Mouse (Mus musculus) brain, embryonic 14.5 days (tissue): ENCODE results near the gene Thsd4. TPM values are rescaled to one million over a fixed set of nuclear protein-coding genes. Genes with fewer than 3 reads are reported as not detected.

Source experiments
- DNase-seq: peaks from one replicate; pipeline ENCODE4 v3.0.0-alpha.2; 2011; ENCODE audit warnings: low read depth
- CTCF ChIP-seq: fragments of 200-500 bp; IDR thresholded peaks from 2 replicates; pipeline ENCODE4 v1.5.1; 2012; ENCODE audit warnings: inconsistent platforms, mild to moderate bottlenecking, moderate library complexity, borderline replicate concordance; ENCODE audit not compliant: insufficient read depth, insufficient read length; ENCODE audit errors: extremely low read depth
- POLR2A ChIP-seq: fragments of 200-500 bp; IDR thresholded peaks from 2 replicates; pipeline ENCODE4 v1.6.1; 2012; ENCODE audit warnings: mild to moderate bottlenecking, inconsistent platforms, borderline replicate concordance; ENCODE audit not compliant: poor library complexity, insufficient read depth, insufficient read length, severe bottlenecking; ENCODE audit errors: extremely low read depth
- polyA plus RNA-seq: library from polyadenylated mRNA; depleted of rRNA; stranded (reverse); fragments of >200 nt; gene quantifications from 2 replicates; pipeline ENCODE4 v1.2.3, GENCODE M21; 2012

Gene Thsd4
- polyA plus RNA-seq, 1 experiment = 7.9 TPM

DNA sequence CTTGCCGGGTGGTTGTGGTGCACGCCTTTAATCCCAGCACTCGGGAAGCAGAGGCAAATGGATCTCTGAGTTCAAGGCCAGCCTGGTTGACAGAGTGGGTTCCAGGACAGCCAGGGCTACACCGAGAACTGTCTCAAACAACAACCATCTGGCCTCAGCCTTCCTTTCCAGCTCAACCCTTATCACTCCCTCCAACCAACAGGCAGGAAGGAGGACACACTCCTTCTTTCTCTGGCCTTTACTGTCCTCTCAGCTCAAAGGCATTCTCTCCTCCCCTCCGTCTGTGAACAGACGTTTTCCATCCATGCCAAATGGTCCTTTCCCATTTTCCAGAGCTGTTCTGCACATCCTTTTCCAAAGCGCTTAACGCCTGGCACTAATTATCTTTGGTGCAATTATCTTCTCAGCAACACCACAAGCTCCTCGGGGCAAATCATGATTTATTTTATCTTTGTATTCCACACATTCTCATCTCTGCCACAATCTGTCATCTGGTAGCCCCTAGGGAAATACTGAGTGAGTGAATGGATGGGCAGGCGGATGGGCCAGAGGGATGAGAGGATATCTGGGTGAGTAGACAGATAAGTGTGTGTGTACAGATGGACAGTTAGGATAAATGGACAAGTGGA, 80.5 kb downstream of the Thsd4 start:
- TF ChIP-seq CTCF (no peak), POLR2A (no peak)
- DNase-seq = peak; percentile 58

DNA sequence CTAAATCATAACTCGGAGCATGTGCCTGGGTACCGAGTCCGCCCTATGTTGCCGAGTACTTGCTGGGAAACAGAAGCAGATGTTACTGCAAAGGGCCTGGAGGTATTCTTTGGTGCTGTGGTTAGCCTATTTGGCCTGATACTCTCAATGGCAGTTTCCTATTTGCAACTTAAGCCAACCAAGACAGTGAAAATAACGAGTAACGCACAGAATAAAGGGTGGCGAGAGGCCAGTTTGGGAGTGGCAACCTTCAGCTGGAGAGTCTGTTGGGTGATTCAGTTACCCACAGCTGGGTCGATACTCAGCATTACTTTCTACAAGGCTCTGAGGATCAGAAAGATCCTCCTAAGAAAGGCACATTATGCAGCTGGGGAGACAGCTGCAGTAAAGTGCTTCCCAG, 81.3 kb downstream of the Thsd4 start:
- TF ChIP-seq CTCF = no peak
- no peak for DNase-seq

DNA sequence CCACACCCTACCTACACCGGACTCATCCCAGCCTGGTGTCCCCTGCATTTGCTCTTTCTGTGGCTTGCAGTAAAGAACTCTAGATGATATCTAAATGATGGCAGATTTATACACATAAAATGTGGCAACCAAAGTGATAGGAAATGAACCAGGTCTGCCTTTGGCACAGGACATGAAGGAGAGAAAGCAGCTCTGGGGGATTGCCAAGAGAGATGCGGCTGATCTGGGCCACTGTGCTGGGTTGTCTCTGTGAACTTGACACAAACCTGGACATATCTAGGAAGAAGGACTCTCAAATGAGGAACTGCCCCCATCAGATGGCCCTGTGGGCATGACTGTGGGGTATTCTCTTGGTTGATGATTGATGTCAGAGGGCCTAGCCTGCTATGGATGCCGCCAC, 85.6 kb downstream of the Thsd4 start:
- no peak for TF ChIP-seq POLR2A
- no peak for TF ChIP-seq CTCF
- no peak for DNase-seq

DNA sequence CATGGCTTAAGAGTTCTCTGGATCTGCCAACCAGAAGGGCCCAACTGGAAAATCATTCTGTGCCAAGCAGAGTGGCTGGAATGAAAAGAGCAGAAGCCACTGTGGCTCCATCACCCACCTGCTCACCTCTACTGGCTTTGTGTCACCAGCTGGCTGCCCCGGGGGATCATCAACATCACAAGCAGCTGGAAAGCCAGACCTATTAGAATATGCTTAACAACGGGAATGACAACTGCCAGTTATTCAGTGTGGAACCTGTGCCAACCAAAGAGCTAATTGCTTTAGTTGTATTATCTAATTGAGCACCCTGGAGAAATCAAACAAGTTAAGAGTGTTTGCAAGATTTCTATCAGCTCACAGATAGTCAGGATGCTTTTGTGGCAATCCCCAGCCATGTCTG, 87.8 kb downstream of the Thsd4 start:
- no peak for TF ChIP-seq POLR2A
- no peak for TF ChIP-seq CTCF
- DNase-seq = peak; percentile 55

DNA sequence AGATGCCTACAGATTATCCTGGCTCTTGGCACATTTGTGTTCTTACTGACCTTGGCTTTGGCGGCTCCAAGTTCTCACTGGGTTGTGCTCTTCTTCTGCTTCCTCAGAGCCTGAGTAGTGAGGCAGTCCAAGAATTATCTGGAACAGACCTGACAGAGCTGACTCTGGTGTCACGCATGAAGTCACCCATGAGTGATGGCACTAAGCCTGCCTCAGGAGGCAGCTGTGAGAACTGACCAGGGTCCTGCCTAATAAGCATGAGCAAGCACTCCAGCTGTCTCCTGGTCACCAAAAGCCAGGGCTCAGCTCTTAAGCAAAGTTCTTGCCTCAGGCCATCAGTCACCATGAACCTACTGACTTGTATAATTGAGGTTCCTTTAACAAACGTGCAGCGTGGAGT, 89.9 kb downstream of the Thsd4 start:
- TF ChIP-seq POLR2A = no peak
- TF ChIP-seq CTCF = no peak
- no peak for DNase-seq

DNA sequence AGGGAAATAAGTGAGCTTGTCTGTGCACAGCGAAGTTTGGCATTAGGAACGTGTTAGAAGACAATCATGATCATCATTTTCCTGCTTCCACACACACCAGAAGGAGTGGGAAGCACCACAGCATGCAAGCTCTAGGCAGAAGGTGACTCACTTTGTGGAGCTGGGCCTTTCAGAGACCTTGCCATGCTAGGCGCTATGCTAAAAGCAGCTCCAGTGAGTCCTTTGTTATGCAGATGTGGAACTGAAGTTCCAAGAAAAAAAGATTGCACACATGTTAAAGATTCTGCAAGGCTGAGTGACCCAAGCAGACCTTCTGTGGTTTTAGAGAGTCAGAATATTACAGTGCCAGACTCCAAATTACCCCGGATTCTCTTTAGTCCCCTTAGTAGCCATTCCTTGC, 91.8 kb downstream of the Thsd4 start:
- DNase-seq = peak; percentile 72
- TF ChIP-seq CTCF = no peak
- TF ChIP-seq POLR2A = no peak

DNA sequence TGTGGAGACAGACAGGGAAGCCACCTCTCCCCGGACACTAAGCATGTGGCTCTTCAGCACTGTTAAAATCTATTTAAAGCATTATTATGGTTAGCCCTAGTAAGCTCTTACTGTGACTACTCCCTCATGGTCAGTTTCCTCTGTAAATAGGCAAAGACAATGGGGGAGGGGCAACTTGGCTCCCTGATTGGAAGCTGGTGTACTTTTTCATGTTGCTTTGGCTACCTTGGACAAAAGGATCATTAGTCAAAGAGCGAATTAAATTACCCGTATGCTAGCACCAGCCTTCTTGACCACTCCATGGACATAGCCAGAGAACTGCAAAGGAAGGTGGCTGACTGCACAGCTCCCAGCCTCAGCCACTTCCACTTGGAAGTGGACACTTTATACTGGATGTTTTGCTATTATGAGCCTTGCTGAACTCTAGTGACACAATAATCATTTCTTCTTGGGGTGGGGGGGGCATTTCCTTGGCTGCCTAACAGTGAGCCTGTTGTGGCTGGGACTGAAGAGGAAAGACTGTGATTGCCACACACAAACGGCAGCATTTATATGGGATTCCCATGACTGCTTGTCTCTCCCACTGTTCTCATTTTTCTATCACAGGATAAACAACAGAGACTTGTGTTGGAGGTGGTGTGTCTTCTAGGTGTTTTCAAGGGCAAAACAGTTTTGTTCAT, 107.6 kb downstream of the Thsd4 start:
- peak; percentile 37 for DNase-seq
- no peak for TF ChIP-seq POLR2A
- TF ChIP-seq CTCF = no peak

DNA sequence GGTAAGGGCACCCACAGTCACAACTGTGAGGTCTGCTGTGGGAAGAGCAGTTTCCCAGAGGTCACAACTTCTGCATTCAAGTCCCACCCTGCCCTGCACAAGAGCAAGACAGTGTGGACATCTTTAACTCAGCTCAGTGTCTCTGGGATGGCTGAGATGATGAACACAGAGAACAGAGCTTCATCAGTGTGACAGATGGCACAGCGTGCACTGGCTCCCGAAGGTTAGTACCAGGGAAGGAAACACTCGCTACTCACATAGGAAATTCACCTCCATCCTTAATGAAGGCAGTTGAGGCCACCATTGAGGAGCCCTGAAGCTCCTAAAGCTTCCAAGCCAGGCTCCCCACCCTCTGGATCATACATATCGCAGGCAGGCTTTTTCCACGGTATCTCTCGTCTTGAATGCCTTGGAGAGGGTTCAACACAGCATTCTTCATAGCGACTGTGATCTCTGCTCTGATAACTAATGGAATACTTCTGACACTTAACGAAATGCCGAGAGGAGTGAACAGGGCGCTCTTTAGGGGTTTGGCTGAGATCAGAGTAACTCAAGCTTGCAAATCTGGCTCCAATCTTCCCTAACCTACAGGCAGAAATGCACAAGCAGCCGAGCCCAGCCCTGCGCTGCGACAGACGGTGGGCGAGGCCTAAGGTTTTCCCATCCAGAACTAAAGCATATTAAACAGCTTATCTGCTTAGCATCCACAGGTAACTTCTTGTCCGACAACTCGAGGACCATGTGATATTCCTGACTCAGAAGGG, 110.8 kb downstream of the Thsd4 start:
- peak; percentile 38 for DNase-seq

DNA sequence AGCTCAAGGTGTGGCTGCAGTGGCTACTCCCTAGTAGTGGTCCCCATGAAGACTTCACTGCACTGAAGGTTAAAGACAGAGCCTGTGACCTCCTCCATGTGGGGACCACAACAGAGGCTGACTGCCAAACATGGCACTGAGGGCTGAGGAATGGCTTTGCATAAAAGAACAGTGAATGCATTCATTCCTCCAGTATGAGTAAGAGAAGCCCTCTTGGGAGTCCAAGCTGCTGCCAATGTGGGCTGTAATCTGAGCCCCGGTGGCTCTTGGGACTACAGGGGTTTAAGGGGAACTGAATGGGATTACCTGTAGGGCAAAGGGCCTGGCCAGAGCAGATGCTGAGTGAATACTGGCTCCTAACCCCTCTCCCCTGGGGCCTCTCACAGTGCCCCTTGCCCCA, 114.5 kb downstream of the Thsd4 start:
- peak; percentile 76 for DNase-seq

More for the DNA sequence above, 110.8 kb downstream of the Thsd4 start:
- TF ChIP-seq POLR2A (no peak), CTCF (no peak)

DNA sequence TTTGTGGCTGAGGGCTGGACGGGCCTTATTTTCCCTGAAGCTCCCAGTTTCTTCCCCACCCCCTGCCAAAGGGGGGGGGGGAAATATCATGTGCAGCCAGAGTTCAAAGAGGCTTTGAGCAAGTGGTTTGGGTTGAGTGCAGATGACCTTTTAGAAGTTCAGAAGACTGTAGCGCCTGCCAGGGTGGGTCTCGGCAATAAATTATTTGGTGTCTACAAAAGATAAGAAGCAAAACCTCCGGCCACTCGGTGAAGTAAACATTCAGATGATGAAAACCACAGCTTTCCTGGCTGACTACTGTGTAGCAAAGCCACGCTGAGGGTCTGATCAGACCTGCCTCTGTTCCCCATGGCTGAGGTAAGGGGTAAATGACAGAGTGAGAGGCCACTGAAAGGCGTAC, 116.1 kb downstream of the Thsd4 start:
- no peak for DNase-seq
- TF ChIP-seq POLR2A = no peak
- no peak for TF ChIP-seq CTCF

More for the DNA sequence above, 114.5 kb downstream of the Thsd4 start:
- TF ChIP-seq CTCF = no peak
- TF ChIP-seq POLR2A = no peak

DNA sequence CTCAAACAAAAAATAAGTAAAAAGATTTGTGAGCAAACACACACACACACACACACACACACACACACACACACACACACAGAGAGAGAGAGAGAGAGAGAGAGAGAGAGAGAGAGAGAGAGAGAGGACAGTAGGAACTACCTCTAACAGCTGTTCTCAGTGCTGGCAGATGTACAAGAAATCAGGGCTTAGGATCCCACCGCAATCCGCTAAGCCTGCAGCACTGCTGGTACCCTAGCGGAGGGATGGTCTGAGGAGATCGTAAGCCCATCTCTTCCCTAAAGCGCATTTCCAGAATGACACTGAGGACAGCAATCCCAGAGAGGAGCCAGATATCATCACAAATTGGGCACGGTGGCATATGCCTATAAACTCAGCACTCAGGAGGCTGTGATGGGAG, 119.2 kb downstream of the Thsd4 start:
- TF ChIP-seq POLR2A (no peak), CTCF (no peak)
- DNase-seq = peak; percentile 52

DNA sequence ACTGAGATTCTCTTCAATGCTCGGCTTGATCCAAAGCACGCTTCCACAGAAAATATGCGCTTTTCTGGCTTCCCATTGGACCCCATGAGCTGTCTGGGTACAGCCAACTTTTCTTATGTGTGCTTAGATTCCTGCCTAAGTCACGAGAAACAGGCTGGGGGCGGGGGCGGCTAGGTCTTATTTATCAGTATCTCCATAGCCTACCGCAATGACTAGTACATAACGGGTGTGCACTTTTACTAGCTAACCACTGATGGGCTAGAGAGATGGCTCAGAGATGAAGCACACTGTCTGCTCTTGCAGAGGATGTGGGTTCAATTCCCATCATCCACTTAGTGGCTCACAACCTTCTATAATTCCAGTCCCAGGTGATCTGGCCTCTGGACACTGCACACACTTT, 121.8 kb downstream of the Thsd4 start:
- no peak for DNase-seq
- TF ChIP-seq POLR2A = no peak
- TF ChIP-seq CTCF = no peak

DNA sequence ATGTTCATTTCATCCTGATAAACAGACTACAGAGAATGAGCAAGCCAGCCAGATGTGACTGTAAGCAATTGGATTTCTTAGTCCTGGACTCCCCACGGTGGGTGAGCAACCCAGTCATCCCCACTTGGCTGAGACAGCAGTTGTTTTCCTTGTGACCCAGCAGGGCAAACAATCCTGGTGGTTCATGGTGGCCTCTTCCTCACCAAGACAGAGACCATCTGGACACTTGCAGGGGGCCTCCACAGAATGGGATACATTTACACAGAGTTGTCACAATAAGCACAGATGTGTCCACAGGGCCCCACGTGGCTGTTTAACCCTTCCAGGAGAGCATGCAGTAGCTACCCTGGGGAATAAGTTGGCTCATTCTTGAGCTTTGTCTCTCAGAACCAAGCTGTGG, 123.8 kb downstream of the Thsd4 start:
- TF ChIP-seq CTCF (no peak), POLR2A (no peak)
- DNase-seq = peak; percentile 32
